Mouse (Mus musculus): ENCODE measurements at regions not wholly inside any gene's neighbourhood (a gene's known extent, or its start where the extent isn't known, plus 50 kb on each side); places are given as distances from the start of the nearest gene placed in this dataset.

GRCm38 (mm10) chr2:57424879-57425278 lies 187.4 kb downstream of the Gpd2 start:
- no peak for DNase-seq

GRCm38 (mm10) chr2:57425439-57425838 lies 188.0 kb downstream of the Gpd2 start:
- no peak for DNase-seq

- no peak for DNase-seq
Observed at GRCm38 (mm10) chr2:57450996-57451770, 213.7 kb downstream of the Gpd2 start.

GRCm38 (mm10) chr2:57453896-57454679 lies 216.7 kb downstream of the Gpd2 start:
- peak; percentile 43 for DNase-seq

GRCm38 (mm10) chr2:57459901-57460300 lies 222.5 kb downstream of the Gpd2 start:
- DNase-seq: no peak

GRCm38 (mm10) chr2:57473873-57474272 lies 236.4 kb downstream of the Gpd2 start:
- no peak for DNase-seq

- DNase-seq: no peak
Observed at GRCm38 (mm10) chr2:57492116-57492515, 254.7 kb downstream of the Gpd2 start.

GRCm38 (mm10) chr2:57492914-57493621 lies 255.6 kb downstream of the Gpd2 start:
- no peak for DNase-seq

GRCm38 (mm10) chr2:57496315-57496954 lies 259.0 kb downstream of the Gpd2 start:
- no peak for DNase-seq

GRCm38 (mm10) chr2:57497933-57498332 lies 260.5 kb downstream of the Gpd2 start:
- no peak for DNase-seq

GRCm38 (mm10) chr2:57504678-57505077 lies 267.2 kb downstream of the Gpd2 start:
- DNase-seq: no peak

- DNase-seq: no peak
Observed at GRCm38 (mm10) chr2:57522465-57522864, 285.0 kb downstream of the Gpd2 start.

- no peak for DNase-seq
Observed at GRCm38 (mm10) chr2:57522983-57523382, 285.5 kb downstream of the Gpd2 start.

- DNase-seq: no peak
Observed at GRCm38 (mm10) chr2:57527966-57528365, 290.5 kb downstream of the Gpd2 start.

- DNase-seq: no peak
Observed at GRCm38 (mm10) chr2:57539842-57540241, 302.4 kb downstream of the Gpd2 start.

- DNase-seq: no peak
Observed at GRCm38 (mm10) chr2:57565258-57565657, 327.8 kb downstream of the Gpd2 start.

GRCm38 (mm10) chr2:57566103-57566502 lies 328.7 kb downstream of the Gpd2 start:
- DNase-seq: no peak

GRCm38 (mm10) chr2:57567183-57567582 lies 329.7 kb downstream of the Gpd2 start:
- DNase-seq: no peak

- no peak for DNase-seq
Observed at GRCm38 (mm10) chr2:57587065-57587464, 349.6 kb downstream of the Gpd2 start.

- no peak for DNase-seq
Observed at GRCm38 (mm10) chr2:57593558-57593957, 356.1 kb downstream of the Gpd2 start.

GRCm38 (mm10) chr2:57597694-57598358 lies 360.4 kb downstream of the Gpd2 start:
- no peak for DNase-seq

- no peak for DNase-seq
Observed at GRCm38 (mm10) chr2:57611599-57611998, 374.2 kb downstream of the Gpd2 start.
